Mouse (Mus musculus) cerebellum, adult 2 months (tissue): ENCODE data around the gene Ltbp2.

ENCODE experiments used
- CTCF ChIP-seq: fragments of 200-500 bp; IDR thresholded peaks from 2 replicates; pipeline ENCODE4 v1.5.1; 2011; ENCODE audit warnings: low read depth, mild to moderate bottlenecking, control low read depth, low read length, moderate library complexity, borderline replicate concordance; ENCODE audit not compliant: insufficient read depth
- POLR2A ChIP-seq: fragments of 200-500 bp; IDR thresholded peaks from 2 replicates; pipeline ENCODE4 v1.6.1; 2011; ENCODE audit warnings: low read length, control low read depth, borderline replicate concordance; ENCODE audit not compliant: insufficient read depth

GRCm38 (mm10) chr12:84847882-84848281 is 28.4 kb downstream of the Ltbp2 start:
- TF ChIP-seq CTCF (no peak), POLR2A (no peak)
